Mouse (Mus musculus) kidney, adult 2 months (tissue): ENCODE results near the gene Fcgr3.
"Not testable (repeated sequence)": the region's sequence is repeated elsewhere in the genome, so short reads cannot be mapped to it uniquely, and the experiment has no call there.

Source experiments
- CTCF ChIP-seq: fragments of 200-500 bp; conservative IDR thresholded peaks from 2 replicates; pipeline ENCODE4 v1.5.1; 2011; ENCODE audit warnings: low read depth, mild to moderate bottlenecking, control low read depth, low read length, moderate library complexity, mixed read lengths; ENCODE audit not compliant: insufficient read depth, insufficient read length
- POLR2A ChIP-seq: fragments of 200-500 bp; IDR thresholded peaks from one replicate; pipeline ENCODE4 v1.6.1; 2011; ENCODE audit warnings: low read depth, low read length, control low read depth

DNA sequence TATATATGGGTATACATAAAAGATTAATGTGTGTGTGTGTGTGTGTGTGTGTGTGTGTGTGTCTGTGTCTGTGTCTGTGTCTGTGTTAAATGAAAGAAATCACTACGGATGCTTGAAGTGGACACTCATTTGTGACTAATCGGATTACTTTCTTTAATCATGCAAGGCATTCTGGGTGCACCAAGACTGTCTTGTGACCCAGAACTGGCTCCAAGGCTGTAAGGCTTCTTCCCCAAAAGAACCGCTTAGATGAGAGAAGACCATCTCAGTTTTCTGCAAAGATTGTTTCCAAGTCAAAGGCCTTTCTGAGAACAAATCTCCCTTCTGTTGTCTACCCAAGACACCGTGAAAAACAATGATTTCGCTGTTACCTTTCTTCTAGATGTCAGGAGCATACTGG is 12.5 kb upstream of the Fcgr3 start:
- TF ChIP-seq CTCF, POLR2A: not testable (repeated sequence)
